Mouse (Mus musculus) ovary, postnatal 10 days (tissue): ENCODE results near the gene Gdpd5.
A peak's percentile ranks its signal among the peaks of the same experiment; 100 is the strongest.

Experiments
- DNase-seq: peaks from one replicate; pipeline ENCODE4 v3.0.0; 2022; ENCODE audit warnings: low spot score

Gene Gdpd5

DNA sequence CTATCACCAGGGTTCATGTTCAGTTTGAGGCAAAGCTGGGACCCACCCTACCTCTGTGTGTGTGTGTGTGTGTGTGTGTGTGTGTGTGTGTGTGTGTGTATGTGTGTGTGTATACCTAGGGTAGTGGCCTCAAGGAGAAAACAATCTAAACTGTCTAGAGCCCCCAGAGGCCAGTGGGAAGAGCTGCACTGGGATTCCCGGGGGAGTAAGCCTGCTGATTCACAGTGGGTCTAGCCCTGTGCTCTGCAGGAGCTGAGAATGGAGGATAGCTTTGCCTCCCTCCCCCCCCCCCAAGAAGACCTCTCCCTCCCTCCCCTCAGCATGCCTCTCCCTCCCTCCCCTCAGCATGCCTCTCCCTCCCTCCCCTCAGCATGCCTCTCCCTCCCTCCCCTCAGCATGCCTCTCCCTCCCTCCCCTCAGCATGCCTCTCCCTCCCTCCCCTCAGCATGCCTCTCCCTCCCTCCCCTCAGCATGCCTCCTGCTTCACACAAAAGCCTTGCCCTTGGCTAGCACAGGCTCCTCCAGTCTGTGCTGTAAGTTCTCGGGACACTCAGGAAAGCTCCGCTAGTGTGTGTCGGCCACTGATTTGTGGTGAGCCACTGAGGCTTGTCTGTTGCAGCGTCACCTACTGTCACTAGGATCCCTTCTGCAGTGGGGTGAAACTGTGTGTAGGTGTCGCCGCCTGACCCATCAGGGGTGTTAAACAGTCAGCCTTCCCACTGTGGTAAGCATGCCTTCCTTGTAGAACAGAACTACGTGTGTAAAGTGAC is 24.4 kb downstream of the Gdpd5 start:
- DNase-seq = no peak

DNA sequence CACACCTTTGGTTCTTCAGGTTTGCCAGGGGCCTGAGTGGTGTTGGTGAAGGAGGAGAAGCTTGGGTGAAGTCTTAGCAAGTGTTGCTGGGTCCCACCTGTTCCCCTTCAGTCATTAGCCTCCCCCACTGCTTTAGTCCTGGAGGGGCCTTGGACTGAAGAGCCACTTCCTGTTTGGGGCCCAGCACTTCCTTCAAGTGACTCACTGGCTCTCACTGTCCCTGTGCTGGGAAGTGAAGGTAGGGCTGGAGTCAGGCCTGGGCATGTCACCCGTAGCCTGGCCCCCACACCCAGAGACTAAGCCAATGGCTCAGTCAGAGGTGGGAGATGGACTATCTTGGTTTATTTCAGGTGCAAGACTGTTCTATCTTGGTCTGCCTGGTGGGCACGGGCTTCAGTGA is 26.4 kb downstream of the Gdpd5 start:
- DNase-seq = no peak

DNA sequence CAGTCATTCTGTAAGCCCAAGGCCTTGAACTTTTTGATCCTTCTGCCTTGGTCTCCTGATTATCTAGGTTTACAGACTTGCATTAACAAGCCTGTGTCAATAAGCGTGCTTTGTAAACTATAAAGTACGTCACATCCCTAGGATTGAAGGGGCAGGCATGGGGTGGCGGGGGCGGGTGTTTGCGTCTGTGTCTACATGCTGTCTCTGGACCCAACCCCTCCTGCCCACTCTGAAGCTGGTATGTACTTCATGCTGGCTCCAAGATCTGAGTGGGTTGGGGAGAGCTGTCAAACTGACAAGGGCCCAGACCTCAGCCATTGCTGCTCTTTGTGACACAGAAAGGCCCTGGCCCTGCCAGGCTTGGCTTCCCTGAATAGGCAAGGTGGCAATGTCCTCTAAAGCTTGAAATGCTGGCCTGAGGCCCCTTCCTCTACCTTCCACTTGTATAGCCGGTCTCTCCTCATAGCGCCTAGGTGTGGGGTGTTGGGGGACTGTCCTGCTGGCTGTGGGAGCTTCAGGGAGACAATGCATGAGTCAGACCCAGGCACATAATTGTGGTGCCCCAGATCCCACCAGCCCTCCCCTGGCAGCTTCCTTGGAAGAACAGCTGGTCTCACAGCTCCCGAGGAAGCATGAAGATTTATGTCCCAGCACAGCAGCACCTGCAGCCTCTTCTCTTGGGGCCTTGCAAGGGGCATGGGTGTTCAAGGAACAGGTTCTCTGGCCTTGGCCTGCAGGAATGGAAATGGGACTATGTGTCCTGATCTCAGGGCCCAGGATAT is 28.4 kb downstream of the Gdpd5 start:
- DNase-seq = no peak

DNA sequence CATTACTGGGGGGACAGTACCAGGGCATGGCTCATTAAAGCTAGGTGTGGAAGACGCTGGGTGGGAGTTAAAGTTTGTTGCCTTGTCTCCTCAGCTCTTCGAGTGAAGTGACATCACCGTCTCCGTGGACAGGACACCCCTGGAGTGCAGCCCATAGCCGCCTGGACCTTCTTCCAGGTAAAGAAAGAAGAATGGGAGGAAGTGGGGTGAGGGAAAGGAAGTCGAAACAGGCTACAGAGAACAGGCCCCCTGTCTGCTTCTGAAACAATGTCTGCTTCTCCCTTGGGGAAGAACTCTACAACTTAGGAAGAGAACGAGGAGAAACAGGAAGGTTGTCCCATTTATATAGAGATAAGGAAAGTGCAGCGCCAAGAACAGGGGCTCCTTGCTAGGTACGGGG is 29.1 kb downstream of the Gdpd5 start:
- DNase-seq = no peak

DNA sequence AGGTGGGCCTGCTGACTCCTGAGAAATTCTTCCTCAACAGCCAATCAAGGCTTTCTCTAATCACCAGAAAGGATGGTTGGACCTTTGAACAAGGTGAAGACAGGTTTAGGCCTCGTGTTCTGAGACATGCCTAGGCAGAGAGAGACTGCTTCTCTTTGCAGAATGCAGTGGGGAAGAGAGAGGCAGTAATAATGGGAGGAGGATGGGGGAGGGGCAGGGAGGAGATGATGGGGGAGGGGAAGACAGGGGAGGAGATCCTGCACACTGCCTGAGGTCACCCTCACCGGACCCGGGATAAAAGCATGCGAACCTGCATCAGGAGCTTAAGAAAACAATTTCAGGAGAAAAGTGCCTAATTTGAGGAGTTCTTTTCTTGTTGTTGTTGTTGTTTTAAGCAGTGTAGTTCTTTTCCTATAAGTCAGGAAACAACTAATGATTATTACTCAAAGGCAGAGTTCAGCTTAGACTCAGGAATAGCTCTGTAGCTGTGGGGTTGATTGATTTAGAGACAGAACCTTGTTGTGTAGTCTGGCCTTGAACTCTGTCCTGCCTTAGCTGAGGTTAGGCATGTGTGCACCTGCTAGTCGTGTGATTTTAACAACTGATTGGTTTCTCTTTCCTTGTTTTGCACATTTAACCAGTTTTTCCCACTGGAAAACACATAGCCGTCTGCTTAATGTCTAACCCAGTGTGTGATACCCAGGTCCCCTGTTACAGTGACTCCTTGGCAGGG is 30.0 kb downstream of the Gdpd5 start:
- no peak for DNase-seq

DNA sequence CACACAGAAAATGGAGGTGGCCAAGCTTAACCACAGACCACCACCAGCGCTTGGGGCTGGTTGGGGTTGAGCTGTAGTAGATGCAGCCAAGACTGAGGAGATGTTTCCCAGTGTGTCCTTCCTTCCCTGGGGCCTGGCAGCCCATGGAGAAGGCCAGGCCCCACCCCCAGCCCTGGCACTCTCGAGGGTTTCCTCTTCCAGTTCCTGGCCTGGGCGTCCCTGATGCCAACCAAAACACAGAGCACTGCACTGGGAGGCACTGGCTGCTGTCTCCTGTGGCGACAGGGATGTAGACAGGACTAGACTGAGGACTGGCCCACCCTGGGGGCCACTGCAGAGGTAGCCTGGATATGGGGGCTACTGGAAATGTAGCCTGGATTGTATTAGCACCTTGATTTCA is 33.8 kb downstream of the Gdpd5 start:
- DNase-seq = no peak

DNA sequence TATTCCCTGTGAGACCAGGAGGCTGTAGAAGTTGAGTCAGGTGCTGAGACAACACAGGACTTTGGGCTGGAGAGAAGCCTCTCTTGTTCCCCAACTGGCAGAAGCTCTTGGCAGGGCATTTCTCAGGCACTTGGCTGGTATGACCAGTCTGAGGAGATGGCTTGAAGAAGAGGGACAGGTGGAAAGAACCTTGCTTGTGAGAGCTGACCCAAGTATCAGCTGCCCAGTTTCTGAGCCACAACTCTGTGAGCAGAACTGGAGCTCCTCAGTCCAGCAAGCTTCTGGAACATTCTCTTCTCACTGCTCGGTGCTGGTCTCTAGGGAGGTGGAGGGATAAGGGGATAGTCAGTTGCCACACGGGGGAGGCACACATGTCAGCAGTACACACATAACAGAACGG is 38.1 kb downstream of the Gdpd5 start:
- DNase-seq = no peak

DNA sequence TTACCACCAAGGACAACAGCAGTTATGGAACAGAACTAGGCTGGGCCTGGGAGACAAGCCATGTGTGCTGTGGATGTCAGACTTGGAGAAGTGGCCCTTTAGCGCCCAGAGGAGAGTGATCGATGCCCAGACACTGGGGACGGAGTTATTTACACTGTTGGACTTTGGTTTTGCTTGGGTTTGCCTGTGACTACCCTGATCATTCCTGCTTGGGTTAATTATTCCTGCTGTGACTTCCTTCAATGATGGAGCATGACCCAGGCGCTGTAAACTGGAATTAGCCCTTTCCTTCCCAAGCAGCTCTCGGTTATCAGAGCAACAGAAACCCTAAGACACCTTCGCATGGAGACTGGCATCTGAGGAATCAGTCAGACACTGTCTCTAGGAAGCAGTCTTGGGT is 39.8 kb downstream of the Gdpd5 start:
- DNase-seq = no peak

DNA sequence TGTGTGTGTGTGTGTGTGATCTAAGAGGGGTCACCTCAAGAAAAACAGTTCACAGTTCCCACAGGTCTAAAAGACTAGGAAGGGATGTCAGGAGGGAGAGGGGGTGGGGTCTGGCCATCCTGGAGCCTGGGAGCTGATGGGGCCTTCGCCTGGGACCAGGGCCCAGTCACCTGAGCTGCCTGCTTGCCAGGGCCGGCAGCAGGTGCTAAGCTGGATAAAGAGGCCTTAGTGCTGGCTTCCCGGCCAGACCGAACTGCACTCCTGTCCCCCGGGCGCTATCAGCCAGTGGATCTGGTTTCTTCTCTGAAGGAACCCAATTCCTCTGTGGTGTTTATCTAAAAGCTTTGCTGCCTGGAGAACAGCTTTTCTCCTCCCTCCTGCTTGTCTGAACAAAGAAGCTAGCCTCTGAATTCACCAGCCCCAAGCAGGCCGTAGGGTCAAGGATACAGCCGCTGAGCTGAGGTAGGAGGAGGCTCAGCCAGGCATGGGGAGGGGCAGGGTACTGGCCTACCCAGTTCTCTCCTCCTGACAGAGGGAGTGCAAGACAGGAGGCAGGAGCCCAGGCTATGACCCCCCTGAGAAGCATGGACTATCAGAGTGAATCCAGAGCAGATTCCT is 43.4 kb downstream of the Gdpd5 start:
- DNase-seq = no peak

DNA sequence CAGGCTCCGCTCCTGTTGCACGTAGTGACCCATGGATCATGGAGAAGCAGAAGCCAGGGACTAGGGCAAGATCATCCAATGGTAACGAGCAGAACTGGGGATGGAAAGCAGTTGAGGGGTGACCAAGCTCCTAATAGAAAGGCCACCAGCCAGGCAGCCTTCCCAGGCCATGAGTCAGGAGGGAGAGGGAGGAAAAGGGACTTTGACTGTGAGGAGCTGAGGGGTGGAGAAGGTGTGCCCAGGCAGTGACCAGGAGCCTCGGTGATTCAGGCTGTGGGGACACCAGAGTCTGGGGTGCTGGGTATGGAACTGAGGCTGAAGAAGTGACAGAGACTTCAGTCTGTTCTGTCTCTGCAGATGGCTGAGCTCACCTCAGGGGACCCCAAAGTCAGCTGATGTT is 44.5 kb downstream of the Gdpd5 start:
- no peak for DNase-seq

DNA sequence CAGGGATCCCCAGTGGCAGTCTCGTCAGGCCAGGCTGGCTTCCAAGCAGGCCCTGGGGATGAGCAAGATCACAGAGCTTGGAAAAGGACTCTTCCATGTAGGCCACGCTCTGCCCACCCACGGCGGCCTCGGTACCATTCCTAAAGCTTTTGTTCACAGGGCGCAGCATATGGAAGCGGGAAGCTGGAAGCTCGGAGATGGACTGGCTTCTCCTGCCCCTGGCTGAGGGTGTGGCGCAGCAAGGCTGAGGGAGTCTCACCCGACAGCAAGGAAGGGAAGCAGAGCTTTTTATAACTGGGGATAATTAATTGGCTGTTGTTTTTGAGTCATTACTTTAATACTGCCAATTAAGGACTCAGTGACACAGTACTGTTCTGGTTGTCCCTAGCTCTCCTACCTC is 45.8 kb downstream of the Gdpd5 start:
- DNase-seq = no peak

DNA sequence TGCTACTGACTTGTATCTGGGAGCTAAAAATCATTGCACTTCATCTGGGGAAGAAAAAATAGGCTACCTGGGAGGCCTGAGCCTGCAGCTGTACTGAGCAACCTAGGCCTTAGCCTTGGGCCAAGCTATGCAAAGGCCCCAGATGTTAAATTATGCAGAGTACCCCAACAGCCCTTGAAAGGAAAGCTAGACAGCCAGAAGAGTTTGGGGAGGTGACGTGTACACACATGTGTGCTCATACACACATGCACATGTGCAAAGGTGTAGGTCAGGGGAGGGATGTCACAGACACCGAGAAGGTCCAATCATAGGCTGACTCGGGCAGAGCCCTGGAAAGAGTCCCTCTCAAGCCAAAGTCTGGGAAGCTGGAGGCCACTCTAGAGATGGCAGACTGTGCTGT is 46.8 kb downstream of the Gdpd5 start:
- no peak for DNase-seq

DNA sequence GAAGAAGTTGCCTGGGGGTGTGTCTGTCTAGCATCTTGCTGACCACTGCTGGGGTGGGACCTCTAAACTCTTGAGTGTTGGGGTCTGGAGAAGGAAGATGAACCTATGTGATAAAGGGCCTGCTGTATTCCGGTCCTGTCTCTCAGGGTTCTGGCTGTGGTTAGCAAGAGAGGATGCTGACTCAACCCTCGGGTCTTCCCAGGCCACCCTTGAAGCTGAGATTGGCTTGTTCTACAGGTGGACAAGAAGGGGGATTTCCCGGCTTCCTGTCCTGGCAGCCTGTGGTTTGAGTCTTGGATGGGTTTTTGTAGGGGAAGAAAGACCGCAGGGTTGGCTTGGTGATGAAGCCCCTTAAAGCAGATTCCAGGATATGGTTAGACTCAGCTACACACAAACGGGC is 47.6 kb downstream of the Gdpd5 start:
- no peak for DNase-seq

DNA sequence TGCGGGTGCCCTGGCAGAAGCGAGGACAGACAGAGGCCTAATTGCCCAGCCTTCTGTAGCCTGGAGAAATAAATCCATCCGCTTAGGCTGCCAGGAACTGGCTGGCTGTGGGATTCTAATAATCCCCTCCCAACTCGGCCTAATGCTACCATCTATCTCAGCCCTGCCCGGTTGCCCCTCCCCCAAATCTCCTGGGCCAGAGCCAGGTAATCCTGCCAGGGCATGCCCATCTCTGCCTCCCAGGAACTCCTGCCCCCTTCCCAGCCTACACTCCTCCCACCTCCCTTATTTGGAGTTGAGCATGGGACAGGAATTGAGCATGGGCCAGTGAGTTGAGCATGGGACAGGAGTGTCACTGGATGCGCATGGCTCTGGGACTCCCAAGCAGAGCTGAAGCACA is 48.6 kb downstream of the Gdpd5 start:
- no peak for DNase-seq

DNA sequence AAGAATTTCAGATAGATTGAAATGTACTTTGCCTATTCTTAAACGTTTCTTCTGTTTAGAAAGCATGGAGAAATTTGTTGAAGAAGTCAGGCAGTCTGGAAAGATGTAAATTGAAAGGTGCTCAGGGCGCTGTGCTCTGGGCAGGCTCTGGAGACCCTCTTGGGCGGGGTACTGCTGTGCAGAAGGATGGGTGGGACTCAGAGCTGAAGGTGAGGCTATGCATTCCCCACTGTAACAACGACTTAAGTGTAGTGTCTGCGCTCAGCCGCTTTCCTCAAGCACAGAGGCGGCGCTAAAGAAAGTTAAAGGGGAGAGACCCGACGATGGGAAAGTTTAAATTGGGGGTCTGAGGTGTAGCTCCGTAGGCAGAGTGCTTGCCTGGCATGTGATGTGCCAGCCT is 49.0 kb downstream of the Gdpd5 start:
- DNase-seq = no peak

DNA sequence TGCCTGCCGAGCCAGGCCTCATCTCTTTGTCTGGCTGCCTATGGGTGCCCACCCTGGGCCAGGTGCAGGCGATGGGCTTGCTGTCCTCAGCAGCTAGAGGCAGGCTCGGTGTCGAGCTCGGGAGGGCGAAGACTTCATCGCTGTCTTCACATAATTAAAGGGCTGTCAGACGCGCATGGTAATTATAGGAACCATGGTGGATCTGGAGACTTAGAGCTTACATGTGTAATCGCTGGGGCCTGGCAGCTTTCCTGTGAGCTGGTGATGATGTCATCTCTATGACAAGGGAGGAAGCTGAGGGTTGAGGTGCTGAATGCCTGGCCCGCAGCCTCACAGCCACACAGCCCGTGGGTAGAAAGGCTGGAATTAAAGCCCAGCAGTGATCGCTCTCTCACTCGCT is 51.0 kb downstream of the Gdpd5 start:
- no peak for DNase-seq

DNA sequence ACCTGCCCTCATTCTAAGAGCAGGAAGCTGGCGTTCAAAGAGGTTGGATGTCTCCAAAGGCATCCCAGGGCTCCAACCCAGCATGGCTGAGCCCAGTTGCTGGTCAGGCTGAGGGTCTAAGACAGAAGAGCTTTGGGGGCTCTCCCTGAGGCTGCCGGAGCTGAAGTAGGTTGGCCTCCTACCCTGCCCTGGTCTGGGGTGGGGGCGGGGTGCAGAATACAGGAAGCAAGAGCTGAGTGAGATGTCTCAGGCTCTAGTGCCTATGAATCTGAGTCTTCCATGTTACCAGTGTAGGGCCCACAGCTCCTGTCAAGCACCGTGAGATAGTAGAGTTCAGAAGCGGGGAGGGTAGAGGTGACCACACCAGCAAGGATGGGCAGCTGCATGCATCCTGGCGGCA is 51.6 kb downstream of the Gdpd5 start:
- no peak for DNase-seq

DNA sequence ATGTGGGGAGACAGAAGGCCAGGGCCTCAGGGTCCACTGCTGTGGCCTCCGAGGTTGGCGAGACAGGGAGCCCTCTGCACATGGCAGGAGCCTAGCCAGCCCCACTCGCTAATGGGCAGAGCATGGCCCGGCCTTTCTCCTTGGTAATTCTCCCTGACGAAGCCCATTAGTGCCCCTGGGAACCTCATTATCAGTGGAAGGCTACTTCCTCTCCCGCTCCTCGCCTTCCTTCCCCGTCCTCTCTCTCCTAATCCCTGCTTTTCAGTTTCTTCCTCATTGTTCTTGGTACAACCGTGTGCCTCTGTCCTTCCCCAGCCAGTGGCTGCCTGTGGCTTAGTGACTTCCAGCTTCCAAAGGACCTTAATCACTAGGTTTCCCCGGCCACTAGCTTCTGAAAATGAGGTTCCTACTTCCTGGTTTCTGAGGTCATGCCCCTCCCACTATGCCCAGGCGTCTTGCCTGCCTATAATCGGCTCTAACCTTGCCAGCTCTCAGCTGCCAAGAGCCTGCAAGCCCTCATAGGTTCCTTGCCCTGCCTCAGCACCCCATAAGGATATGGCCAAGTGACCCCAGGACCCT is 53.5 kb downstream of the Gdpd5 start:
- no peak for DNase-seq

DNA sequence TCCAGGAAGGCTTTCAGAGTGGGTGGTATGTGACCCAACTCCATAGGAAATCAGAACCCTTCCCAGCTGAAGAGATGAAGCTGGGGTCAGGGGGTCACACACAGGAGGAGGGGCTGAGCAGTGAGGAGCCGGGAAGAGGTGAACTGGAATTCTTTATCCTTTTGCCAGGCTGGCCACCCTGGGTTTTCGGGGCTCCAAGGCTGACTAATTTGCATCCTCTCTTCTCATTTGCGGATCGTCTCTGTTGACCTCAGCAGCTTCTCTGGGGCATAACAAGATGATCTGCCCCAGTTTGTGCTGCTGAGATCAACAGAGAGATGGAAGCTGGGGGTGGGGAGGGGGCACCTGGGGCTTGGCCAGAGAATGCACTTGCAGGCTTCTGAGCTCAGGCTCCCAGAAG is 55.3 kb downstream of the Gdpd5 start:
- DNase-seq = no peak

DNA sequence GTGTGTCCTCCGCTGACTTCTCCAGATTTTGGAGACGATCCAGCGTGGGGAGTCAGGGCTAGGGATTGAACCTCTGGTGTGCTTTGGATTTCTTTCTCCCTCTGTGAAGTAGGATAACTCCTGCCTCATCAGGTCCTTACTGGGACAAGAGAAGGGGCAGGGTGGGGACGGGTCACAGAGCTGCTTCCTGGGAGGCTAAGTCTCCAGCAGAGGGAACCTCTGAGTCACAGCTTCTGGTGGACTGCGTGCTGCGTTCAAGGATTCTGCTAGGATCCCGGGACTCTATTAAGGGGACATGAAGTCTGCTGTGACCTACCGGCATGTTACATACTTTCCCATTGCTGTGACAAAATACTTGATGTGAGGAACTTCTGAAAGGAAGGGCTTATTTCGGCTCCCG is 57.7 kb downstream of the Gdpd5 start:
- no peak for DNase-seq

DNA sequence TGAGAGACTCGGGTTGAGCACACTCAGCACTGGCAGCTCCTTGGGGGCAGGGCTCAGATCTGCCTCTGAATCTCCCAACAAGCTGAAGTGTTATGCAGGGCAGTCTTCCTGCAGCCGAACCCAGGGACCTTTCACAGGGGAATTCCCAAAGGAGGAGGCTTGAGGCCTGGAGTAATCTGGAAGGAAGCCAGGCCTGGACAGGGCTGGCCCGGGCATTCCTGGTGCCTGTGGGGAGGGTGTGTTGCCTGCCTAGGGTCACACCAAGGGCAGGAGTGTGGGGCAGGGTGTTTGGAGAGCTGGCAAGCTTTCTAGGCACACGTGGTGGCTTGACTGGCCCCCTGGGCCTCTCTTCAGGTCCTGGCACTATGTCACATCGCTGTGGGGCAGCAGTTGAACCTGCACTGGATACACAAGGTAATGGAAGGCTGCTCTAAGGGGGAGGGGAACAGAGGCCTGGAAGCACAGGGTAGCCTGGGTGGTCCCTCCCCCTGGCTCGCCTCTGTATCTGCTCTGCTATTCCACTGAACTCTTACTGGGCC is 60.4 kb downstream of the Gdpd5 start:
- DNase-seq = peak; percentile 14

DNA sequence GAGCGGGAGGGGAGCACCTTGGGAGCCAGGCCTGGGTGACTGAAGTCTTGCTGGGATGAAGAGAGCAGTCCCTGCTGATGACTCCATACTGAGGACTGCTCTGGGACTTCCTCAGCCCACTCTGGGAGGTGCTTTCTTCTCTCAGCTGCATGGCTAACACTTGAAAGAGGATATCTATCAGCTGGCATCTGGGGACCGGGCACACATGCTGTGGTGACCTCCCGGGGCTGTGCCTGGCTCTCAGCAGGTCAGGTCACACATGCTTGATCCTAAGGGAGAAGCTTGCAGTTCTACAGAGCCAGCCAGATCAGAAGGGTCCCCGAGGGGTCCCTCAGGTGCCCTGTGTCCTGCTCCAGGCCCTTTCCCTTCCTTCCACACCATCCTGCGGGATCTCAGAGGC is 62.0 kb downstream of the Gdpd5 start:
- DNase-seq = no peak
